8 mouse cellular contexts compared by ENCODE assay signal in the genomic region with DNA sequence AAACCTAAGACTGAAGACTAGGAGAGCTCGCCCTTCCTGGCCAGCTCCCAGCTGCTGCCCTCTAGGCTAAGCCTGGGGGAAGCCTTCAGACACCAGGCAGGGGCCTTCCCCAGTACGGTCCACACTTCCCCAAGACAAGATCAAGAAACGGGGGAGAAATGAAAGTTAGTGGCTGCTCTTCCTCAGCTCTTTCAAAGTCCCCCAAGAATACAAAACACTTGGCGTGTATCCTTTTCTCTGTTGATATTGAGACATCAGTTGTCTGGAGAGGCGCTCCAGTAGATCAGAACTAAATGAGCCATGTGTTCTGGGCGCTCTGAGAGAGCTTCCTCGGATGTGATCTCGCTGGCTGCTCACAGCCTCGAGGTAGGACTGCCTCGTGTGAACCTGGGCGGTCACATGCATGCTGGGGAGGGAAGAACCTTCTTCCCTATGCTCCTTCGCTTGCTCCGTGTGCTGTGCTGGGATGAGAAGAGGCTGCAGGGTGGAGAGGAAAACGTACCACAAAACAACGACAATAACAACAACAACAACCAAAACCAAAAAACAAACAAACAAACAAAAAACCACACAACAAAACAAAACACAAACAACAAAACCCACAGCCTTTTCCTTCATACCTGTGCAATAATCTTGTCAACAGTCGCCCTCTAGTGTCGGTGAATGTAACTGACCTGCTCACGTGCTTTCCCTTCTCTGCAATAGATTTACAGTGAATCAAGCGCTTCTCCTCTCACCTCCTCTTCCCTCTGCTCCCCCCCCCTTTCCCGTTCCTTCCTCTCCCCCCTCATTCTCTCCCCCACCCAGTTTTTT. TPM values are rescaled to one million over a fixed set of nuclear protein-coding genes. Genes with fewer than 3 reads are reported as not detected.
DNase-seq lines count a peak whose midpoint lies in the region; ATAC-seq and TF ChIP-seq lines count a peak whose summit lies in the region.

No protein-coding gene starts in this region.

- H3K4me3 ChIP-seq in heart, embryonic 11.5 days (ENCODE audit: low read depth, low read length): peak overlapping the region; percentile 34
- H3K4me3 ChIP-seq in kidney, embryonic 15.5 days (replicated peaks): peak overlapping the region; percentile 24
- no peak overlapping the region for H3K4me3 ChIP-seq in liver, adult 2 months (ENCODE audit: insufficient read depth, low read depth, low read length)
- peak overlapping the region; percentile 20; the same call in 1 of the 2 replicates for H3K4me3 ChIP-seq in stomach, embryonic 16.5 days (replicated peaks; ENCODE audit: low read length)

- peak overlapping the region; percentile 70; the same call in 1 of the 2 replicates for H3K9ac ChIP-seq in heart, embryonic 11.5 days (ENCODE audit: low read depth, low read length)
- 0 out of 2 replicates have a peak overlapping the region, but pooled peaks have one; percentile 21 for H3K9ac ChIP-seq in kidney, embryonic 15.5 days
- no peak overlapping the region for H3K9ac ChIP-seq in liver, adult 2 months (ENCODE audit: low read depth, low read length)
- H3K9ac ChIP-seq in stomach, embryonic 16.5 days (ENCODE audit: low read length): peak overlapping the region; percentile 47; the same call in 1 of the 2 replicates

- 23% methylated on average over 20 of the region's 20 CpGs for WGBS in heart, embryonic 11.5 days (ENCODE audit: insufficient replicate concordance)
- WGBS in kidney, embryonic 15.5 days: 27% methylated on average over 20 of the region's 20 CpGs
- WGBS in liver, adult 2 months: 25% methylated on average over 20 of the region's 20 CpGs
- WGBS in stomach, embryonic 16.5 days: 22% methylated on average over 20 of the region's 20 CpGs

- TF ChIP-seq CTCF in liver, adult 2 months (IDR thresholded peaks at IDR 0.05; ENCODE audit: low read depth, low read length): peak; percentile 28

- H3K27ac ChIP-seq in heart, embryonic 11.5 days (ENCODE audit: low read depth, low read length): no peak overlapping the region
- H3K27ac ChIP-seq in kidney, embryonic 15.5 days: 0 out of 2 replicates have a peak overlapping the region, but pooled peaks have one; percentile 22
- no peak overlapping the region for H3K27ac ChIP-seq in liver, adult 2 months (replicated peaks; ENCODE audit: insufficient read depth, low read depth, low read length)
- no peak overlapping the region for H3K27ac ChIP-seq in stomach, embryonic 16.5 days (ENCODE audit: low read length)

- H3K79me2 ChIP-seq in liver, adult 2 months (ENCODE audit: control insufficient read depth, insufficient read depth, low read length): no peaks in the 10 kb centered on the region

- H3K36me3 ChIP-seq in heart, embryonic 11.5 days (ENCODE audit: control insufficient read depth, insufficient read depth, low read length): no peaks in the 10 kb centered on the region
- no peaks in the 10 kb centered on the region for H3K36me3 ChIP-seq in kidney, embryonic 15.5 days
- no peaks in the 10 kb centered on the region for H3K36me3 ChIP-seq in liver, adult 2 months (ENCODE audit: control insufficient read depth, insufficient read depth, low read length)
- no peaks in the 10 kb centered on the region for H3K36me3 ChIP-seq in stomach, embryonic 16.5 days (ENCODE audit: control insufficient read depth, insufficient read depth, low read length)

- no peak for TF ChIP-seq POLR2A in liver, adult 2 months (IDR thresholded peaks at IDR 0.05; ENCODE audit: extremely low read depth, insufficient read depth, low read length)

- ATAC-seq in heart, embryonic 11.5 days (replicated peaks; ENCODE audit: insufficient number of reproducible peaks, low FRiP score, low TSS enrichment): peak; percentile 60; the same call in 1 of the 2 replicates
- peak; percentile 60 for ATAC-seq in kidney, embryonic 15.5 days (replicated peaks; ENCODE audit: low FRiP score)
- peak; percentile 27; the same call in 1 of the 2 replicates for ATAC-seq in monocyte, adult 5-6 weeks (replicated peaks; ENCODE audit: insufficient number of reproducible peaks, low FRiP score, low TSS enrichment, poor library complexity, severe bottlenecking)
- ATAC-seq in stomach, embryonic 16.5 days (ENCODE audit: insufficient read depth, low FRiP score): peak; percentile 45; the same call in 1 of the 2 replicates

- no peaks in the 10 kb centered on the region for H3K9me3 ChIP-seq in heart, embryonic 11.5 days (replicated peaks; ENCODE audit: control insufficient read depth, low read length)
- H3K9me3 ChIP-seq in kidney, embryonic 15.5 days (replicated peaks): no peaks in the 10 kb centered on the region
- H3K9me3 ChIP-seq in stomach, embryonic 16.5 days (replicated peaks; ENCODE audit: control insufficient read depth, low read length): no peaks in the 10 kb centered on the region

- H3K4me2 ChIP-seq in heart, embryonic 11.5 days: peak overlapping the region; percentile 64
- H3K4me2 ChIP-seq in kidney, embryonic 15.5 days: peak overlapping the region; percentile 52
- peak overlapping the region; percentile 49 for H3K4me2 ChIP-seq in stomach, embryonic 16.5 days (ENCODE audit: low read depth, low read length)

- no peaks in the 10 kb centered on the region for H3K27me3 ChIP-seq in heart, embryonic 11.5 days (ENCODE audit: control insufficient read depth, insufficient read depth, low read length)
- H3K27me3 ChIP-seq in kidney, embryonic 15.5 days: no peaks in the 10 kb centered on the region
- H3K27me3 ChIP-seq in liver, adult 2 months (ENCODE audit: control insufficient read depth, insufficient read depth, low read length): no peaks in the 10 kb centered on the region
- no peaks in the 10 kb centered on the region for H3K27me3 ChIP-seq in stomach, embryonic 16.5 days (ENCODE audit: control insufficient read depth, insufficient read depth, low read length)

- peaks cover 13% of the 10 kb centered on the region for H3K4me1 ChIP-seq in heart, embryonic 11.5 days (ENCODE audit: control insufficient read depth, insufficient read depth, low read length)
- peaks cover 26% of the 10 kb centered on the region for H3K4me1 ChIP-seq in kidney, embryonic 15.5 days
- peaks cover 12% of the 10 kb centered on the region for H3K4me1 ChIP-seq in liver, adult 2 months (ENCODE audit: control insufficient read depth, insufficient read depth, low read length)
- H3K4me1 ChIP-seq in stomach, embryonic 16.5 days (ENCODE audit: control insufficient read depth, insufficient read depth, low read length): peaks cover 6% of the 10 kb centered on the region; the same call in 1 of the 2 replicates

- peak; percentile 94 for DNase-seq in A20 (ENCODE audit: low read depth, low spot score)
- DNase-seq in adrenal gland, adult 2 months: peak; percentile 54
- DNase-seq in embryo, embryonic 9.5 days (ENCODE audit: extremely low spot score): peak; percentile 70
- peak; percentile 64 for DNase-seq in liver, adult 2 months (ENCODE audit: extremely low read depth, low read depth, low spot score)

RNA-seq across cellular contexts. Expression of gene Ccnl1, which starts 28.0 kb away (rescaled TPM):
- 100 to 1,000 TPM in 1 of 2 experiments, 10 to 100 TPM in 1; 65.8 to 125 TPM for total RNA-seq in adrenal gland, adult 2 months (2021)
- 120 and 136 TPM in 2 replicates for polyA plus RNA-seq in adrenal gland, adult 2 months (2012; rRNA removed)
- 91.5 and 97.7 TPM in 2 replicates for polyA plus RNA-seq in heart, embryonic 11.5 days (2014; fragmentation: Nextera tagmentation; extraction: Ambion mirVana)
- 99.6 and 101 TPM in 2 replicates for polyA plus RNA-seq in kidney, embryonic 15.5 days (2015; fragmentation: Nextera tagmentation; extraction: Ambion mirVana)
- total RNA-seq in liver, adult 2 months (2014; rRNA removed): 49.5 and 55.5 TPM in 2 replicates
- polyA plus RNA-seq in liver, adult 2 months (2012; rRNA removed): 14.0 and 20.0 TPM in 2 replicates
- 637 to 1,006 TPM (median 735 TPM) in 3 replicates for total RNA-seq in monocyte, adult 5-6 weeks (2017)
- 97.3 and 100 TPM in 2 replicates for polyA plus RNA-seq in stomach, embryonic 16.5 days (2015; fragmentation: Nextera tagmentation; extraction: Ambion mirVana)
